25 mouse cellular contexts compared by ENCODE assay signal in genomic region chr4:131196147-131196546, GRCm38 (mm10).
"Had no signal": no experiment of that assay in that cellular context is flagged by ENCODE, and none has a peak within 500 bp of the region (broad histone marks: within the 10 kb centered on the region; RNA-seq: fewer than 3 reads in every experiment).

No protein-coding gene starts in this region.

- H3K4me2 ChIP-seq: heart, embryonic 12.5 days; hindbrain, embryonic 13.5 days; hindbrain, embryonic 15.5 days; intestine, embryonic 15.5 days; limb, embryonic 13.5 days; limb, embryonic 15.5 days; liver, embryonic 12.5 days had no signal

- H3K27ac ChIP-seq: gastrocnemius, adult 2 months; heart, embryonic 10.5 days; hindbrain, embryonic 10.5 days; hindbrain, embryonic 13.5 days; hindbrain, embryonic 15.5 days; intestine, embryonic 15.5 days; kidney, postnatal 0 days; limb, embryonic 13.5 days; limb, embryonic 15.5 days; liver, embryonic 12.5 days had no signal

- H3K9me3 ChIP-seq: heart, embryonic 10.5 days; heart, embryonic 12.5 days; hindbrain, embryonic 10.5 days; hindbrain, embryonic 13.5 days; hindbrain, embryonic 15.5 days; intestine, embryonic 15.5 days; limb, embryonic 13.5 days; limb, embryonic 15.5 days; liver, embryonic 12.5 days had no signal

- H3K4me3 ChIP-seq: gastrocnemius, adult 2 months; heart, embryonic 10.5 days; heart, embryonic 12.5 days; hindbrain, embryonic 10.5 days; hindbrain, embryonic 13.5 days; hindbrain, embryonic 15.5 days; intestine, embryonic 15.5 days; limb, embryonic 13.5 days; limb, embryonic 15.5 days; liver, embryonic 12.5 days had no signal

- H3K36me3 ChIP-seq: heart, embryonic 10.5 days; heart, embryonic 12.5 days; hindbrain, embryonic 10.5 days; hindbrain, embryonic 13.5 days; hindbrain, embryonic 15.5 days; intestine, embryonic 15.5 days; limb, embryonic 13.5 days; limb, embryonic 15.5 days; liver, embryonic 12.5 days had no signal

- H3K27me3 ChIP-seq: heart, embryonic 12.5 days; hindbrain, embryonic 13.5 days; hindbrain, embryonic 15.5 days; intestine, embryonic 15.5 days; limb, embryonic 15.5 days; liver, embryonic 12.5 days had no signal

- H3K4me1 ChIP-seq: intestine, embryonic 15.5 days; limb, embryonic 13.5 days; limb, embryonic 15.5 days; liver, embryonic 12.5 days had no signal

- DNase-seq: gastrocnemius, adult 2 months; gastrocnemius, postnatal 10 days; gastrocnemius, postnatal 25 days; heart, adult 18-20 months; heart, postnatal 10 days; heart, postnatal 4 days; kidney, adult 18-20 months; kidney, adult 8-10 months; kidney, postnatal 14 days; kidney, postnatal 36 days; layer of hippocampus, adult 9-11 months; layer of hippocampus, postnatal 36 days; left cerebral cortex, postnatal 4 days had no signal

- ATAC-seq: inflammation-experienced regulatory T-cells, adult 6 months; intestine, embryonic 15.5 days; intestine, postnatal 0 days; liver, embryonic 12.5 days had no signal

- H3K9ac ChIP-seq: heart, embryonic 12.5 days; hindbrain, embryonic 13.5 days; hindbrain, embryonic 15.5 days; intestine, embryonic 15.5 days; limb, embryonic 13.5 days; limb, embryonic 15.5 days; liver, embryonic 12.5 days had no signal
